11 mouse cellular contexts compared by ENCODE assay signal in genomic region chr11:54952651-54953050, GRCm38 (mm10). TPM values are rescaled to one million over a fixed set of nuclear protein-coding genes. Genes with fewer than 3 reads are reported as not detected.
DNase-seq lines count a peak whose midpoint lies in the region; ATAC-seq and TF ChIP-seq lines count a peak whose summit lies in the region.
"Had no signal": no experiment of that assay in that cellular context is flagged by ENCODE, and none has a peak within 500 bp of the region (broad histone marks: within the 10 kb centered on the region; RNA-seq: fewer than 3 reads in every experiment).

No protein-coding gene starts in this region.

- no peaks in the 10 kb centered on the region for H3K27me3 ChIP-seq in intestine, postnatal 0 days (replicated peaks; ENCODE audit: control insufficient read depth, insufficient read depth, low read length)
- H3K27me3 ChIP-seq in intestine, embryonic 15.5 days (replicated peaks) = no peaks in the 10 kb centered on the region
- H3K27me3 ChIP-seq in myocyte (ENCODE audit: control insufficient read depth, insufficient read depth, insufficient read length) = no peaks in the 10 kb centered on the region
- H3K27me3 ChIP-seq: limb, embryonic 12.5 days had no signal

- peak; percentile 36; the same call in 1 of the 2 replicates for ATAC-seq in intestine, postnatal 0 days
- no peak for ATAC-seq in intestine, embryonic 15.5 days
- ATAC-seq in CD4-positive, CD25-positive, alpha-beta regulatory T cell, adult 4 months = peak; percentile 9

- H3K27ac ChIP-seq in intestine, postnatal 0 days (ENCODE audit: low read depth, low read length) = peak overlapping the region; percentile 28; the same call in 1 of the 2 replicates
- no peak overlapping the region for H3K27ac ChIP-seq in intestine, embryonic 15.5 days
- H3K27ac ChIP-seq: limb, embryonic 12.5 days had no signal

- 58% methylated on average over 6 of the region's 6 CpGs for WGBS in intestine, postnatal 0 days
- 64% methylated on average over 6 of the region's 6 CpGs for WGBS in intestine, embryonic 15.5 days

- no peaks in the 10 kb centered on the region for H3K9me3 ChIP-seq in intestine, postnatal 0 days (ENCODE audit: control insufficient read depth)
- H3K9me3 ChIP-seq in intestine, embryonic 15.5 days = no peaks in the 10 kb centered on the region
- H3K9me3 ChIP-seq: limb, embryonic 12.5 days had no signal

- no peaks in the 10 kb centered on the region for H3K4me1 ChIP-seq in intestine, postnatal 0 days (replicated peaks; ENCODE audit: control insufficient read depth, insufficient read depth, low read length)
- peaks cover 5% of the 10 kb centered on the region; the same call in 1 of the 2 replicates for H3K4me1 ChIP-seq in intestine, embryonic 15.5 days (replicated peaks)

- no peak overlapping the region for H3K4me3 ChIP-seq in intestine, postnatal 0 days (ENCODE audit: low read depth, low read length)
- no peak overlapping the region for H3K4me3 ChIP-seq in intestine, embryonic 15.5 days (replicated peaks)
- no peak overlapping the region for H3K4me3 ChIP-seq in myocyte
- H3K4me3 ChIP-seq: limb, embryonic 12.5 days had no signal

- peaks cover 22% of the 10 kb centered on the region for H3K79me2 ChIP-seq in myocyte (ENCODE audit: control insufficient read depth, insufficient read depth)

- H3K9ac ChIP-seq in intestine, postnatal 0 days (ENCODE audit: low read depth, low read length) = no peak overlapping the region
- H3K9ac ChIP-seq in intestine, embryonic 15.5 days = no peak overlapping the region
- H3K9ac ChIP-seq: limb, embryonic 12.5 days had no signal

- DNase-seq in cerebellum, adult 9-10 months = peak; percentile 46
- DNase-seq in cerebellum, adult 8-10 months = no peak
- no peak for DNase-seq in thymus, postnatal 25 days
- DNase-seq in gastrocnemius, postnatal 10 days = no peak
- DNase-seq: layer of hippocampus, adult 9-11 months had no signal

- H3ac ChIP-seq in myocyte (ENCODE audit: control insufficient read depth, insufficient read length) = no peak overlapping the region

- no peak overlapping the region for H3K4me2 ChIP-seq in intestine, postnatal 0 days (replicated peaks; ENCODE audit: low read depth)
- H3K4me2 ChIP-seq in intestine, embryonic 15.5 days (replicated peaks) = no peak overlapping the region
- peak overlapping the region; percentile 69 for H3K4me2 ChIP-seq in myocyte (ENCODE audit: low read depth)
- H3K4me2 ChIP-seq: limb, embryonic 12.5 days had no signal

- no peak for TF ChIP-seq CTCF in intestine, postnatal 0 days (IDR thresholded peaks at IDR 0.05; ENCODE audit: low read depth)

- H3K36me3 ChIP-seq in intestine, postnatal 0 days (ENCODE audit: control insufficient read depth, insufficient read depth) = no peaks in the 10 kb centered on the region; the same call in 1 of the 2 replicates
- H3K36me3 ChIP-seq in intestine, embryonic 15.5 days = no peaks in the 10 kb centered on the region
- H3K36me3 ChIP-seq in myocyte (ENCODE audit: control insufficient read depth, insufficient read depth) = peaks cover under 1% of the 10 kb centered on the region
- H3K36me3 ChIP-seq: limb, embryonic 12.5 days had no signal

- TF ChIP-seq POLR2A in myocyte (IDR thresholded peaks at IDR 0.05; ENCODE audit: insufficient read length, low read depth) = no peak

TF ChIP-seq in myocyte, 11 proteins besides CTCF, POLR2A, EP300 and RAD21:
- no peak for TF ChIP-seq SRF (IDR thresholded peaks at IDR 0.05; ENCODE audit: control insufficient read depth, insufficient read length, low read depth)
- no peak for TF ChIP-seq USF1 (IDR thresholded peaks at IDR 0.05; ENCODE audit: low read depth)
- no peak for TF ChIP-seq MYOD1 (IDR thresholded peaks at IDR 0.05; ENCODE audit: control insufficient read depth in 1 of 3, insufficient read length in 2 of 3, low read depth in 2 of 3)
- no peak for TF ChIP-seq E2F4 (IDR thresholded peaks at IDR 0.05; ENCODE audit: insufficient read depth)
- no peak for TF ChIP-seq TCF12 (IDR thresholded peaks at IDR 0.05; ENCODE audit: insufficient read depth, poor library complexity, severe bottlenecking)

RNA-seq across cellular contexts. Expression of gene Tnip1, which starts 10.1 kb away (rescaled TPM):
- 29.9 and 30.3 TPM in 2 replicates for polyA plus RNA-seq in intestine, postnatal 0 days (2015; fragmentation: Nextera tagmentation; extraction: Ambion mirVana)
- 22.7 and 24.5 TPM in 2 replicates for polyA plus RNA-seq in intestine, embryonic 15.5 days (2015; fragmentation: Nextera tagmentation; extraction: Ambion mirVana)
- 100 to 1,000 TPM in 1 of 2 experiments, 10 to 100 TPM in 1; 97.4 to 167 TPM for polyA plus RNA-seq in CD4-positive, CD25-positive, alpha-beta regulatory T cell, adult 4 months (2017; shearing (Covaris generic))
- polyA plus RNA-seq in myocyte (2012; fragmentation: generic; extraction: Trizol) = 34.5 TPM
- total RNA-seq in gastrocnemius, postnatal 10 days (2021) = 10 to 100 TPM; 31.7 to 37.5 TPM

RNA-seq across cellular contexts. Expression of gene Gpx3, which starts 50.4 kb away (rescaled TPM):
- polyA plus RNA-seq in intestine, postnatal 0 days (2015; fragmentation: Nextera tagmentation; extraction: Ambion mirVana) = 6,664 and 6,785 TPM in 2 replicates
- polyA plus RNA-seq in intestine, embryonic 15.5 days (2015; fragmentation: Nextera tagmentation; extraction: Ambion mirVana) = 308 and 352 TPM in 2 replicates
- polyA plus RNA-seq in CD4-positive, CD25-positive, alpha-beta regulatory T cell, adult 4 months (2017; shearing (Covaris generic)) = 1 to 10 TPM; 1.2 to 1.3 TPM
- 9.4 TPM for polyA plus RNA-seq in myocyte (2012; fragmentation: generic; extraction: Trizol)
- 10 to 100 TPM; 23.2 to 36.0 TPM for total RNA-seq in gastrocnemius, postnatal 10 days (2021)
- total RNA-seq: monocyte, adult 5-6 weeks had no signal

Comparison
In these comparisons a context has a peak if more than half of its experiments do, and no peak if none do; other contexts are left out.
1. RNA of gene Gpx3, which starts 50.4 kb away (polyA plus RNA-seq): 6,664 to 6,785 TPM in intestine, postnatal 0 days and 308 to 352 TPM in intestine, embryonic 15.5 days; 9.4 TPM in myocyte (single experiment) and 1.2 to 1.3 TPM in CD4-positive, CD25-positive, alpha-beta regulatory T cell, adult 4 months; every median in the first group is over 10 times any median in the second.